Mouse (Mus musculus) B cell, adult 2 months (primary cell): Measurements from ENCODE around the gene 3110082J24Rik.

Experiments used
- DNase-seq, 2 experiments: peaks; one replicate each; pipeline ENCODE4 v3.0.0; 2022

Gene 3110082J24Rik

DNA sequence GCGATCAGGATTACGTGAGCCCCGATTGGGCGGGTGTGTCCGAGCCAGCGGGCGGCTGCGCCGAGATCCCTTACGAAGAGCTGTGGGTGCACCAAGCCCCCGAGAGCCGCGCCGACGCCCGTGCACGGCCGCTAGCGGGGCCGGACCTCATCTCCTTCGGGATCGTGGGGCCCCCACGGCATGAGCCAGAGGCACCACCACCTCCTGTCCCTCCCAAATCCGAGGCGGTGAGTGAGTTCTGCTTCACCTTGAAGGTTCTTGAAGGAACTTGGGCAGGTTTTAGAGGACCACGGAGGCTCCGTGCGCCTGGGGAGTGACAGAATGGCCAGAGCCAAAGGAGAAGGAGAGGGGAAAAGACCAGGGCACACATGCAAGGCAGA, 8.9 kb upstream of the 3110082J24Rik start:
- DNase-seq, result no peak

DNA sequence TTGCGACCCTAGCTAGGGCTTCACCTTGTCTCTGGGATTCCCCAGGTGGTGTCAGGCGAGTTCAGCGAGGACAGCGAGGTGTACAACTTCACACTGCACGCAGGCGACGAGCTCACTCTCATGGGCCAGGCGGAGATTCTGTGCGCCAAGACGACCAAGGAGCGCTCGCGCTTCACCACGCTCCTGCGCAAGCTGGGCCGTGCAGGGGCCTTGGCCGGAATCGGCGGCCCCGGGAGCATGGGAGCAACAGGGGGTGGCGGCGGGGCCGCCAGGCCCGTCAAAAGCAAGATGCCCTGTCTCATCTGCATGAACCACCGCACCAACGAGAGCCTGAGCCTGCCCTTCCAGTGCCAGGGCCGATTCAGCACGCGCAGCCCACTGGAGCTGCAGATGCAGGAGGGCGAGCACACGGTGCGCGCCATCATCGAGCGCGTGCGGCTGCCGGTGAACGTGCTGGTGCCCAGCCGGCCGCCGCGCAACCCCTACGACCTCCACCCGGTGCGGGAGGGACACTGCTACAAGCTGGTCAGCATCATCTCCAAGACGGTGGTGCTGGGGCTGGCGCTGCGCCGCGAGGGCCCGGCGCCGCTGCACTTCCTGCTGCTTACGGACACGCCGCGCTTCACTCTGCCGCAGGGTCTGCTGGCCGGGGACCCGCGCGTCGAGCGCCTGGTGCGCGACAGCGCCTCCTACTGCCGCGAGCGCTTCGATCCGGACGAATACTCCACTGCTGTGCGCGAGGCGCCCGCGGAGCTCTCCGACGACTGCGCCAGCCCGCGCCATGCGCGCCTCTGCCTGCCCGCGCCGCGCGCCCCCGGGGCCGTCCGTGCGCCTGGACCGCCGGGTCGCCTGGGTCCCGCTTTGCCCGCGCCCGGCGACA, 8.2 kb upstream of the 3110082J24Rik start:
- peak; percentile 61 to 64 for DNase-seq

DNA sequence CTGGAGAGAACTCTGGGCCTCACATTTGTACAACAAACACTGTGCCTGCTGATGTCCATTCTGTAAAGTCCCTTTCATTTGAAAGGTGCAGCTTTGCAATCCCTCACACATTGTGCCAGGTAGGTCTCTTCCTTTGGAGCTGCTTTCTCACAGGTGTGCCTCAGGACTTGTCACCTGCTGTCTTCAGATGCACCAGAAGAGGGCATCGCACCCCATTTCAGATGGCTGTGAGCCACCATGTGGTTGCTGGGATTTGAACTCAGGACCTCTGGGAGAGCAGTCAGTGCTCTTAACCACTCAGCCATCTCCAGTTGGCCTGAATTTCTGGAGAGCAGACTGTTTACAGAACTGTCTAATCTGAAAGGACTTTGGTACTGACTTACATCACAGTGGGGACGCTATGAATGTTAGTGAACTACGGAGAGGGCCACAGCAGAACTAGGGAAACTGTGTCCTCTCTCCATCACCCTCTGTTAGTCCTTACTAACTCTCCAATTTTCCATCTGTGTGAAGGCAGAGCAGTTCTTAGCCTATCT, 6.7 kb upstream of the 3110082J24Rik start:
- no peak for DNase-seq

DNA sequence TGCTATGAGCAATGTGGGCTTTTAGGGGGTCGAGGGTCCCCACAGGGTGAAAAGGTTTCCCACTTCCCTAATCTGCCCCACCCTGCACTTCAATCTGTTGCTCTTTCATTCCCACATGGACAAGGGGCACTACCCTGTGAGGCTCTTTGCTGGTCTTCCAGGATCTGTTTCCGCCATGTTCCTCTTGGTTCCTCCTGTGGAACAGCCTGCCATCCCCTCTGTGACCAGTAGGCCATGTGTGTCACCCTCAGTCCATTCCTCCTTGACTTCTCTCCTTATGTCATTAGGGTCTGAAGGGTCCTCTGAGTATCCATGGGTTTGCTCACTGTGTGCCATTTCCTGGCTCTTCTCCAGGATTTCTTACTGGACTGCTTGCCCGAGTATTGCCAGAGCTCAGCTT, 5.9 kb upstream of the 3110082J24Rik start:
- DNase-seq, result no peak

DNA sequence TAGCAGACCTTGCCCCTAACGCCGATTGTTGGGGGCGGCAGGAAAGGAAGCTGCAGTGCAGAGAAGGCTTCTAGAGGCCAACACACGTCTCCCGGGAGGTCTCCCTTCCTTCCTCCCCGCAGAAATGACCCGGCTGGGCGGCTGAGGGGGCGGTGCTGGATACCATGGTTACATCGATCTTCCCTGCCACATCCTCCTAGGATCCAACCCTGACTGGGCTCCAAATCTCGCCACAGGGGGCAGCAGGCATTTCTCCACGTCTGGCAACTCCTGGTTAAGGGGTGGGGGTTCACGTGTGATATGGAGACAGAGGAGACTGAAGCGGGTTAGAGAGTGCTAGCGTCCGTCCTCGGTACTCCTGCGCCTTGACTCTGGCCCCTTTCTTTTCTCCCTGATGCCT, 5.2 kb upstream of the 3110082J24Rik start:
- DNase-seq, result no peak

DNA sequence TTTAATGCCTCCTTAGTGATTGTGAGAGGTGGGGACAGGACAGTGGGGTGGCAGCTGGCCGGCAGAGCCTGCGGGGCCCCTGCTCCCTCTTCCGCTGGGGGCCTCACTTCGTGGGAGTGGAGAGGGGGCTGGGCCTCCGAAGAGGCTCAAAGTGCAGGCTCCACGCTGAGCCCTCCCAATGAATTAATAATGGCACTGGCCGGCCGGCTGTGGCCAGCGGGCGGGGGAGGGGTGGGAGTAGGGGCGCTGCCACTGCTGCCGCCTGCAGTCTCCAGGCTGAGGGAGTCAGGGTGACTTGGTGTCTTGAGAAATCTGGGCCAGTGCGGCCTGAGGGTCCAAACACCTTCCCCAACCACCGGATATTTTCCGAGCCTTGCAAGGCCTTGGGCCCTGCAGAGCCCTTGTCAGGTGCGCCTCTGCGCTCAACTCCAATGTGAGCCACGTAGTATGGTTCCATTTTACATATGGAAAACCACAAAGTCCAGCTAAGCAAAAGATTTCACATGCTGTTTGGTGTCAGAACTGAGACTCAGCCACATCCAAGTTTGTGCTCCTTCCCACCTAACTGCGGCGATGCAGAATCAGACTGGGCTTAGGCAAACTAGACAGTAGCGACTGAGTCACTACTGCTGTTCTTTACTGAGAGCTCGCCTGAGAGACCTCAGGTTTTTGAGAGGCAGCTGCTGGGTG, 4.6 kb upstream of the 3110082J24Rik start:
- no peak for DNase-seq

DNA sequence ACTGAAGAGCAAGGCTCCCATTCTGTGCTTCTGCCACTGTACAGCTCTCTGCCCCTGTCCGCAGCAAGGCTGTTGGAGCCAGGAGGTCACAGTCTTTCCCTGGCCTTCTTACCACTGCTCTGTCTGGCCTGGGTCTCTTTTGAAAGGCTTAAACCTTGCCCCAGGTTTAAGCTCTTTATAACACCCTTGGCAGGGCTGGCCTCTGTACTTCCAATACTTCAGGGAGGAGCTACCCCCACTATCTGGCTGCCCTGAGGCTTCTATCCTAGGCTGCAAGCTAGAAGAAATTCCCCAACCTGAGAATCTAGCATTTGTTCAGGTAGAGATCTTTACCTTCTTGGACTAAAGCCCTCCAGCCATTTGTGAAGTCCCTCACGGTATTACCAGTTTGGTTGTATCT, 4.0 kb upstream of the 3110082J24Rik start:
- DNase-seq, result no peak

DNA sequence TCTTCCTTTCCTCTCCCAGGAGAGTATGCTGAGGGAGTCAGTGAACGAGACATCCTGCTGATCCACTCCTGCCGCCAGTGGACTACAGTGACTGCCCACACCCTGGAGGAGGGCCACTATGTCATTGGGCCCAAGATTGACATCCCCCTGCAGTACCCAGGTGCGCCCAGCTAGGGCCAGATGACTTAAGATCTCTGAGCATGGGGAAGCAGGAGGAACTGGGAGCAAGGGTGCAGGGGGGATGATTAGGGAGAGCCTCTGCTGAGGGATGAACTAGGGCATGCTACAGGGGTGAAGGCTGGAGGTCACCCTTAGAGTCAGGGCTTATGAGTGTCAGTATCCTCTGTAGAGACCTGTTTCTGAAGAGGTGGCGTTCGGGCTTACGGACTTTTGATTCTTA, 2.3 kb upstream of the 3110082J24Rik start:
- DNase-seq, result no peak

DNA sequence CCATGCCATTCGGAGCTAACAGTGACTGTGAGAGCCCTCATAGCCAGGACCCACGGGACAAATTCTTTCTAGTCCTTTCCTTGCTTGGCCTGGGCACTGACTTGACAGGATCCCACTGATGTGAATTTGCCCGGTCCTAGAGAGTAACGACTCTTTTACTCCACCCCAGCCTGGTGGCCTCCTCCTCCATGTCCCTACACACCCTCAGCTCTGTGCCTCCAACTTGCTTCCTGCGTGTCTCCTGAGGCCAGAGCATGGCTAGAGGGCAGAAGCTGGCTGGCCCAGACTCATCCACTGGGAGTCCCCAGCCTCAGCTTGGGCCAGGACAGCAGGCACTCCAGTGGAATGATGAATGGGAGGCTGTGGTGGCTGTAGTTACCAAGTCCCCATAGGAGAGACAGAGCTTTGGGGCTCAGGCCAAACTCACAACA, 1.7 kb upstream of the 3110082J24Rik start:
- no peak for DNase-seq

DNA sequence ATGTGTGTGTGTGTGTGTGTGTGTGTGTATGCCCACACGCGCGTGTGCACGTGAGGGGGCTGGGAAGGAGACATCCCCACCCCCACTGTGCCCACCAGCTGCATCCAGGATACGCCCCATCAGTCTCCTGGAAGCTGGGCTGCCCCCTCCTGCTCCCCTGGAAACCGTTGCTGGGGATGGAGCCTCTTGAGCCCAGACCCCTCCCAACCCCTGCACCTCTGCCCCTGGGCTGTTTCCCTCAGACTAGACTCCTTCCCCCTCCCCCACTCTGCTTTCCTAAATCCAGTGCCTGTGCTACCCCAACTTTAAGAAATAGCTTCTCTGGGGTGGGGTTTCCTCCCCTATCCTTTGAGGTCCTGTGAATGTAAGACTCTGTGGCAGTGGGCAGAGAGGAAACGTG, 1.3 kb upstream of the 3110082J24Rik start:
- no peak for DNase-seq

DNA sequence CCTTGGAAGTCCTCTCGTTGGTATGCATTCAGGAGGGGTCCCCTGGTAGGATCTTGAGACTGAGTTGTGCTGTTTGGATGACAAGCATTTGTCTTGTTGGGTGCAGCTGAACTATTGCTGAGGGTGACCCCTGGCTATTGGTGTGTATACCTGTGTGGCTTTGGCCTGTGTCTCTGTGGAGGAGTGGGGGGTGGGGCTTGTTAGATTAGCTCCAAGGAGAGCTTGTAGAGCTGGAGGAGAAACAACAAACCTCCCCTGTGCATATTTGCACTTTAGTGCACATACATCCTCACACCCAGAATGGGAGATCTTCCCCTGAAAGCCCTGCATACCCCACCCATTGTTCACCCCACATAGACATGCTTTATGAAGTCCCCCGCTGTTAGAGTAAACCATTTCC, 870 bp upstream of the 3110082J24Rik start:
- DNase-seq, result no peak

DNA sequence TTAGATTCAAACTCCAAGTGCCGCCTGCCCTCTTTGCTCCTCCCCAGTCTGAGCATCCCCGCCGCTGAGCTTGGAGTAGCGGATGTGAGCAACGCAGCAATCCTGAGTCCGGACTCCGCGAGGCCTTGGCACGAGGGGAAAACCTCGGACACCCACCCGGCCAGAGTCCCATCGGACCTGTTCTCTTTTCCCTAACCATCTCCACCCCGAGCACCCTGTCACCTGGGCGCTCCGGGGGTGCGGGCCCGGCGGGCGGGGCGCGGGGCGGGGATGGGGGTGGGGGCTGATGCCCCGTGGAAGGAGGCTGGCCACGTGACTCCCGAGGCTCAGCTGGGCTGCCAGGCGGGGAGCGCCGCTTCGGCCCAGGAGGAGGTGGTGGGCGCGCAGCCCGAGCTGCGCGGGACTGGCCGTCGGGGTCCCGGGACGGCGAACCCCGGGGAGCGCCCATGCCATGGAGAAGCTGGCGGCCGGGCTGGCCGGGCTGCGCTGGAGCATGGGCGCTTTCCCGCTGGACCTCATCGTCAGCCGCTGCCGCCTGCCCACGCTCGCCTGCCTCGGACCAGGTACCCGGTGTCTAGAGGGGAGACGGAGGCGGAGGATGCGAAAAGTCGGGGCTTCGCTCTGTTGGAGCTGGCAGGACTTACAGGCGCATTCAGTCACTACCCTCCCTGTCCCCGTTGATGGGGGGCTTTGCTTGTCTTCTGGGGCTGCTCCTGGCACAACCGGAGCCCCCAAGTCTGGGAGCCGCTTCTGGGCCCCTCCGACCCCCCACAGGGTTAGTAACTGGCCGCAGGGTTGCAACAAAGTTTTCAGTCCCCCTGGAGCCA, 832 bp downstream of the 3110082J24Rik start, which contains the start of gene Garem2:
TSS of gene Garem2 (plus strand) at position 321 of the 827 bp plus-strand sequence.
- peak in 1 of 2 experiments; percentile 20 for DNase-seq

DNA sequence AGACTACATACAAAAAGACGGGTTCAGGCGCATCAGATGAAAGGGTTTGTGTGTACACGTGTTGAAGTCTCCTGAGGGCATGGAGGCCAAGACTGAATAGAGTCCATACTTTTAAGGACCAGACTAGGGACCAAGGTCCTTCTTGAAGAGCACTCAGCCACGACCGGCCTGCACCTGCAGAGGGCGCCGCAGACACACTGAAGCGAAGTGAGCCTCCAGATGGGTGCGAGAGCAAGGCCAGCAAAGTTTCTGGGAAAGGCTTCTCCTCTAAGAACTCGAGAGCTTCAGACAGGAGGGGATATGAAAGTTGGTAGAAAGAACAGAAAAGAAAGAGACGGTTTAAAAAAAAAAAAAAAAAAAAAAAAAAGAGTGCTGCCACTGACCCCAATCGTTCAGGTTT, 1.5 kb downstream of the 3110082J24Rik start:
- peak; percentile 38 for DNase-seq

DNA sequence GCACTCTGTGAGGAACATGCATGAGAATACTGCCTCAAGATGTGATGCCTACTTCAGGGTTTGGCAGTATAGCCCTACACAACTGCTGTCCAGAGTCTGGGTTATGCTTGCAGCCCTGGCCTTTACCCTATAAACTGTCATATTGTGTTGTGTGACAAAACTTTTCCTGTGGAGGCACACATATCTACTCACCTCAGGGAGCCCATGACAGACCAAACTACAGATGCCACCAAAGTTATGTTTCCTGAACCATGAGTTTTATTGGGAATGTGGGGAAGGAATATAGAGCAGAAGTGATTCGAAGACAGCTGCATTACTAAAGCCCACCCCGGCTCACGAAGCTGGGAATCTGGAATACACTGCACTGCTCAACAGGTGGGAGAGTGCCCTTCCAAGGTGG, 2.5 kb downstream of the 3110082J24Rik start:
- no peak for DNase-seq

DNA sequence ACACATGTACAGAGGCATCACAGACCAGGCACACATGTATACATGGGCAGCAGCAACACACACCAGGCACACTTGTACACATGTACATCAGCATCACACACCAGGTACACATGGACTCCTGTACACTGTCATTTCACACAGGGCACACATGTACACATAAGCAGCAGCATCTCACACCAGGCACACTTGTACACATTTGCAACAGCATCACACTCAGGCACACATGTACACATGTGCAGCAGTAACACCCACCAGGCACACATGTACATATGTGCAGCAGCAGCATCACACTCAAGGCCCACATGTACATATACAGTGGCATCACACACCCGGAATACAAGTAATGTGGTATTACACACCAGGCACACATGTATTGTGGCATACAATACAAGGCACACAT, 7.6 kb downstream of the 3110082J24Rik start:
- DNase-seq, result no peak

DNA sequence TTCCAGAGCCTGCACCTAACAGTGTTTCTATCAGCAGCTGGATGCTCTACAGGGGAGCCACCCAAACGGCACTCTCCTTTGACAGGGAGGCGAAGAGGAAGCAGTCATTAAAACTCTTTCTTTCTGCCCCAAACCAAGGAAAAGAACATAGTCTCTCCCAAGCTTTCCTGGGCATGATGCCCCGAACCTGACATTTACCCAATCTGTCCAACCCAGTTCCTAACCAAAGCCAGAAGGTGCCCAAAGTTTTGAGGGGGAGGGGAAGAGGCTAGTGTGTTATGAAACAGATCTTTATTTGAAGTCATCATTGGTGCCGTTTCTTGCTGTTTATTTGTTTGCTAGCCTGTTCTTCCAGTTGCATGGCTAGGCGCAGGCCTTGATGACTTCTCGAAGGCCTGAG, 10.2 kb downstream of the 3110082J24Rik start:
- DNase-seq, result no peak

DNA sequence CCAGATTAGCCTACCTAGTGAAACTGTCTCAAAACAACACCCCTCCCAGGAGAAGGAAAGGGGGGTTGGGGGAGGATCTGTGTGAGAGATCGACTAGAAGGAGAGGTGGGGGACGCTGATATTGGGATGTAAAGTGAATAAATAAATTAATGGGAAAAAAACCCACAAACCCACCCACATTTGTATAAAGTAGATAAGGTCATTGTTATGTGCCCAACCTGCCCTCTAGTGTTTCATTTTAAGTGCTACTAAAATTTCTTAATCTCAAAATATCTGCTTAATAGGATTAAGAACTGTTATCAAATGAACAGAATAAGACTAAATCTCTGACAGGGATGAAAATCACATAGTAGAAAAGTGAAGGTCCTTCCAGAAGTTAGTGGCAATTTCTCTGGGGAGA, 11.5 kb downstream of the 3110082J24Rik start:
- DNase-seq, result no peak

DNA sequence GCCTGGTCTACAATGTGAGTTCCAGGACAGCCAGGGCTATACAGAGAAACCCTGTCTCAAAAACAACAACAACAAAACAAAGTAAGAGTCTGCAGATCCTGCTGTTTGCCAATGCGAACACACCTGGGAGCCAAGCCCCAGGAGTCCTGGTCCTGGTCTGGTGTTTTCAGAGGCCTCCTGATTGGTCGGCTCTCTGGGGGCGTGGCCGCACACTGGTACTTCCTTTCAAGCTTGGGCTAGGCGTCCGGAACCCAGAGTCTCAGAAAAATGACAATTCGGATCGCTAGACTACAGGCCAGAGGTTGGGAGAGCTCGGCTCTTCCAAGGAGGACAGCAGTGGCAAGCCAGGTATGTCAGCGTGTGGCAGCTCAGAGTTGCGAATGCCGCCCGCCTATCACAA, 13.2 kb downstream of the 3110082J24Rik start:
- no peak for DNase-seq

DNA sequence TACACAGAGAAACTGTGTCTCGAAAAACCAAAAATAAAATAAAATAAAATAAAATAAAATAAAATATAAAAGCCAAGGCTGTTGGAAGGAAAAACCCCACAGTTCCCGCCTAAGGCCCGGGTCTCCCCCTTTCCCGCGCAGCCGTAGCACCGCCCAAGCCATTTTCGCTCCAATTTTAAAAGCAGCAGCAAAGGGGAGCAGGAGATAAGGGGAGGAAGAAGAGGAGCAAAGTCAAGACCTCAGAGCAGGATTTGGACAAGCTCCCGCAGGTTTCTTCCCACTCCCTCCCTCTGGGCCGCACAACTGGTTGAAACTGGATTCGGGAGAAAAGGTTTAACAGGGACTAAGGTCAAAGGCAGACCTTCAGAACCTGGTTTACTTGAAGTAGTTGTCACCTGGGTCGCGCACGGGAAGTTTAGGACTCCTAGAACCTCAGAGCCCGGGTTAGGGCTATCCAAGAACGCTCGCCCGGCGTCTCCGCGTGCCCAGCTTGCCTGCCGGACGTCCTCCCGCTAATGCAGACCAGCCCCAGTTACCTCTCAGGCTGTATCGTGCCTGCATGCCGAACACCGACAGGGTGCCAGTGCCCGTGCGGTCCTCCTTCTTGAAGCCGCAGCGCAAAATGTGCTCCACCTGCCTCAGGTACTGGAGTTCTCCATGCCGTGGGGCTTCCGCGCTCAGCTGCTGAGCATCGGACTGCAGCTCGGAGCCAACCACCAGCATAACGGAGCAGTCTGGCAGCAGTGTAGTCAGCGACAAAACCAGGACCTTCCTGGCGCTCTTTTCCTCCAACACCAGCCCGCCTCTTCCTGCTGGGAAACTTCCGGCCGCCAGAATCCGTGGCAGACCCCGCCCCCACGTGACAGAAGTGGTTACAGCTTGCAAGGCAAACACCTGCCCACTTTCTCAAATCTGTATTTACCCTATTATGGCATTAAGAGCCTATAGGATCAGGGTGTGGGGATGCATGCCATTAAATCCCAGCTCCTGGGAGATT, 32.8 kb downstream of the 3110082J24Rik start, which contains the start of gene Tyms:
TSS of gene Tyms (minus strand) at position 793 of the 997 bp plus-strand sequence.
- peak; percentile 42 to 47 for DNase-seq

DNA sequence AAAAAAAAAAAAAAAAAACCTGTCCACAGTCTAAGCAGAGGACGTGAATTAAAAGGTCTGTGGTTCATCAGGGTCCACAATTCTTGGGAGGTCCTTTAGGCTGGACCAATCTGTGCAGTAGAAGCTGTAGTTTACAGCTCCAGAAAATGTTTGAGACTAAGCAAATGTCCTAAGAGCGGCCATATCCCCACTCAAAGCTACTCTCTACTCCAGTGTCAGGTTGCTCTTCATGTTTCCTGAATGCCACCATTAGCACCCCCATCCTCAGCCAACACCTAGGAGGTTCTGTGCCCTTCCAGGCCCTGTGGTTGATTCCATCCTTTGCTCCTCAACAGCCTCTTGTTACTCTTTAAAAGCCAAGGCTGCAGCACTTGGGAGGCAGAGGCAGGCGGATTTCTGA, 33.5 kb downstream of the 3110082J24Rik start:
- DNase-seq, result peak in 1 of 2 experiments; percentile 3

DNA sequence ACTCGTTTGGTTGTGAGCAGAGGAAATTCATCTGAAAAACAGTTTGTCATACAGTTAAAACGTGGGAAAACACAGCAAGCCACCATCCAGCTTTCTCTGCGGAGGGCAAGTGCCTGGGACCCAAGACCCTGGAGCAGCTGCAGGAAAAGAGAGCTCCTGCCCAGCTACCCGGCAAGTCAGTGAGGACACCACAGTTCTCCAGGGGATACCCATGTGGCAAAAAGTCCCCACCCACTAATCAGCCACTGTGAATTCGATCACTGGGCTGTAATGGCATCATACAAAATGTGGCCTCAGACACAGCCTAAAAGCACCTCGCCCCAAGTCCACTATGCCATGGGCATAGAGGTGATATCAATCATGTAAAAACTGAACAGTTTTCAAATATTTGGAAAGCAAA, 34.2 kb downstream of the 3110082J24Rik start:
- peak; percentile 15 to 32 for DNase-seq

DNA sequence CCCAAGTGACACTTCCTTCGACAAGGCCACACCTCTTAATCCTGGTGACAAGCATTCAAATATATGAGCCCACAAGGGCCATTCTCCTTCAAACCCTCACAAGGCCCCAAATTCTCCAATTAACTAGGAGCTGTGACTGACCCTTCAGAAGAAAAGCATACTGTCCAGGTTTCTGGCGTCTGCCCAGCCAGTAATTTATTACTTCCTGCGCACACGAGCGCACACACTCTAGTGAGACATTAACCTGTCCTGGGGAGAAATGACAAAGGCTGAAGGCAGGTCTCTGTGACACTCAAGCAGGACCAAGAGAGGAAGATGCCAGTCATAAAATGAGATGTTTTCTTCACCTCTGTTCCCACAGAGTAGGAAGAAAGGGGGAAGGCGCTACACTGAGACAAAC, 38.2 kb downstream of the 3110082J24Rik start:
- no peak for DNase-seq
